In genomic region chr9:31538458-31539210, GRCm38 (mm10) we compare ENCODE assay signal across 19 mouse cellular contexts.
A peak's percentile ranks its signal among the peaks of the same experiment; 100 is the strongest.
DNase-seq lines count a peak whose midpoint lies in the region; ATAC-seq lines count a peak whose summit lies in the region.
"Had no signal": no experiment of that assay in that cellular context is flagged by ENCODE, and none has a peak within 500 bp of the region (broad histone marks: within the 10 kb centered on the region; RNA-seq: fewer than 3 reads in every experiment).

No protein-coding gene starts in this region.

- DNase-seq in kidney, adult 11 months: peak; percentile 73
- no peak for DNase-seq in midbrain, embryonic 11.5 days (ENCODE audit: low spot score, missing footprints)
- DNase-seq in adrenal gland, postnatal 25 days: no peak
- DNase-seq: adrenal gland, adult 2 months; cerebellum, adult 11-12 months; heart, adult 11 months; layer of hippocampus, adult 9-11 months; lung, postnatal 10 days; thymus, postnatal 4 days had no signal

- H3K36me3 ChIP-seq in kidney, embryonic 15.5 days: no peaks in the 10 kb centered on the region
- H3K36me3 ChIP-seq in kidney, embryonic 16.5 days (ENCODE audit: insufficient read depth, low read length): no peaks in the 10 kb centered on the region
- no peaks in the 10 kb centered on the region for H3K36me3 ChIP-seq in liver, embryonic 12.5 days
- no peaks in the 10 kb centered on the region for H3K36me3 ChIP-seq in stomach, embryonic 15.5 days
- no peaks in the 10 kb centered on the region for H3K36me3 ChIP-seq in midbrain, embryonic 11.5 days (ENCODE audit: control insufficient read depth, insufficient read depth, low read length)
- no peaks in the 10 kb centered on the region for H3K36me3 ChIP-seq in hindbrain, embryonic 13.5 days
- H3K36me3 ChIP-seq: embryonic facial prominence, embryonic 10.5 days; forebrain, embryonic 15.5 days; limb, embryonic 12.5 days had no signal

- no peaks in the 10 kb centered on the region for H3K9me3 ChIP-seq in kidney, embryonic 15.5 days (replicated peaks)
- no peaks in the 10 kb centered on the region for H3K9me3 ChIP-seq in kidney, embryonic 16.5 days (ENCODE audit: low read length)
- no peaks in the 10 kb centered on the region for H3K9me3 ChIP-seq in liver, embryonic 12.5 days (replicated peaks)
- H3K9me3 ChIP-seq in stomach, embryonic 15.5 days: no peaks in the 10 kb centered on the region
- no peaks in the 10 kb centered on the region for H3K9me3 ChIP-seq in midbrain, embryonic 11.5 days (ENCODE audit: control insufficient read depth, low read length)
- no peaks in the 10 kb centered on the region for H3K9me3 ChIP-seq in hindbrain, embryonic 13.5 days
- H3K9me3 ChIP-seq: embryonic facial prominence, embryonic 10.5 days; forebrain, embryonic 15.5 days; limb, embryonic 12.5 days; megakaryocyte, embryonic 14.5 days had no signal

- WGBS in kidney, embryonic 15.5 days: 70% methylated on average over 11 of the region's 11 CpGs
- 76% methylated on average over 11 of the region's 11 CpGs for WGBS in kidney, embryonic 16.5 days
- 58% methylated on average over 11 of the region's 11 CpGs for WGBS in liver, embryonic 12.5 days (ENCODE audit: insufficient replicate concordance)
- WGBS in stomach, embryonic 15.5 days: 68% methylated on average over 11 of the region's 11 CpGs
- WGBS in midbrain, embryonic 11.5 days: 83% methylated on average over 11 of the region's 11 CpGs
- 85% methylated on average over 11 of the region's 11 CpGs for WGBS in hindbrain, embryonic 13.5 days

- H3K27ac ChIP-seq in kidney, embryonic 15.5 days: no peak overlapping the region
- no peak overlapping the region for H3K27ac ChIP-seq in kidney, embryonic 16.5 days (ENCODE audit: low read length)
- H3K27ac ChIP-seq in liver, embryonic 12.5 days: no peak overlapping the region
- H3K27ac ChIP-seq in stomach, embryonic 15.5 days: peak overlapping the region; percentile 59; the same call in 1 of the 2 replicates
- no peak overlapping the region for H3K27ac ChIP-seq in midbrain, embryonic 11.5 days (ENCODE audit: low read depth, low read length)
- H3K27ac ChIP-seq in hindbrain, embryonic 13.5 days: no peak overlapping the region
- H3K27ac ChIP-seq: embryonic facial prominence, embryonic 10.5 days; forebrain, embryonic 15.5 days; limb, embryonic 12.5 days had no signal

- H3K9ac ChIP-seq in kidney, embryonic 15.5 days: no peak overlapping the region
- H3K9ac ChIP-seq in kidney, embryonic 16.5 days (replicated peaks; ENCODE audit: low read length): no peak overlapping the region
- no peak overlapping the region for H3K9ac ChIP-seq in liver, embryonic 12.5 days
- H3K9ac ChIP-seq in stomach, embryonic 15.5 days: no peak overlapping the region
- no peak overlapping the region for H3K9ac ChIP-seq in midbrain, embryonic 11.5 days (ENCODE audit: low read length)
- H3K9ac ChIP-seq in hindbrain, embryonic 13.5 days: no peak overlapping the region
- H3K9ac ChIP-seq: forebrain, embryonic 15.5 days; limb, embryonic 12.5 days had no signal

- no peaks in the 10 kb centered on the region for H3K27me3 ChIP-seq in kidney, embryonic 15.5 days
- no peaks in the 10 kb centered on the region for H3K27me3 ChIP-seq in kidney, embryonic 16.5 days (ENCODE audit: insufficient read depth, low read length)
- no peaks in the 10 kb centered on the region for H3K27me3 ChIP-seq in liver, embryonic 12.5 days (replicated peaks)
- no peaks in the 10 kb centered on the region for H3K27me3 ChIP-seq in stomach, embryonic 15.5 days (replicated peaks)
- no peaks in the 10 kb centered on the region for H3K27me3 ChIP-seq in midbrain, embryonic 11.5 days (ENCODE audit: control insufficient read depth, insufficient read depth, low read length)
- H3K27me3 ChIP-seq in hindbrain, embryonic 13.5 days: no peaks in the 10 kb centered on the region
- H3K27me3 ChIP-seq: CH12.LX; forebrain, embryonic 15.5 days; limb, embryonic 12.5 days; megakaryocyte, embryonic 14.5 days had no signal

- no peak overlapping the region for H3K4me3 ChIP-seq in kidney, embryonic 15.5 days (replicated peaks)
- H3K4me3 ChIP-seq in kidney, embryonic 16.5 days (ENCODE audit: low read length): no peak overlapping the region
- H3K4me3 ChIP-seq in liver, embryonic 12.5 days: no peak overlapping the region
- H3K4me3 ChIP-seq in stomach, embryonic 15.5 days (replicated peaks): no peak overlapping the region
- no peak overlapping the region for H3K4me3 ChIP-seq in midbrain, embryonic 11.5 days (ENCODE audit: low read depth, low read length)
- H3K4me3 ChIP-seq in hindbrain, embryonic 13.5 days: no peak overlapping the region
- H3K4me3 ChIP-seq: embryonic facial prominence, embryonic 10.5 days; forebrain, embryonic 15.5 days; limb, embryonic 12.5 days; megakaryocyte, embryonic 14.5 days had no signal

- peaks cover 6% of the 10 kb centered on the region; the same call in 1 of the 2 replicates for H3K4me1 ChIP-seq in kidney, embryonic 15.5 days
- no peaks in the 10 kb centered on the region for H3K4me1 ChIP-seq in kidney, embryonic 16.5 days (ENCODE audit: insufficient read depth, low read length)
- H3K4me1 ChIP-seq in liver, embryonic 12.5 days: no peaks in the 10 kb centered on the region
- no peaks in the 10 kb centered on the region for H3K4me1 ChIP-seq in stomach, embryonic 15.5 days
- H3K4me1 ChIP-seq in midbrain, embryonic 11.5 days (ENCODE audit: control insufficient read depth, insufficient read depth, low read length): no peaks in the 10 kb centered on the region
- no peaks in the 10 kb centered on the region for H3K4me1 ChIP-seq in hindbrain, embryonic 13.5 days (replicated peaks)
- H3K4me1 ChIP-seq: embryonic facial prominence, embryonic 10.5 days; forebrain, embryonic 15.5 days; limb, embryonic 12.5 days; megakaryocyte, embryonic 14.5 days had no signal

- H3K4me2 ChIP-seq in kidney, embryonic 15.5 days: no peak overlapping the region
- H3K4me2 ChIP-seq in kidney, embryonic 16.5 days (replicated peaks; ENCODE audit: low read depth, low read length): no peak overlapping the region
- H3K4me2 ChIP-seq in liver, embryonic 12.5 days: no peak overlapping the region
- H3K4me2 ChIP-seq in stomach, embryonic 15.5 days: no peak overlapping the region
- no peak overlapping the region for H3K4me2 ChIP-seq in midbrain, embryonic 11.5 days
- no peak overlapping the region for H3K4me2 ChIP-seq in hindbrain, embryonic 13.5 days
- H3K4me2 ChIP-seq: forebrain, embryonic 15.5 days; limb, embryonic 12.5 days had no signal

- ATAC-seq in kidney, embryonic 15.5 days (replicated peaks; ENCODE audit: low FRiP score): no peak
- peak; percentile 35; the same call in 1 of the 2 replicates for ATAC-seq in kidney, embryonic 16.5 days (ENCODE audit: low FRiP score, low TSS enrichment)
- ATAC-seq in liver, embryonic 12.5 days: peak; percentile 75
- peak; percentile 90 for ATAC-seq in stomach, embryonic 15.5 days (ENCODE audit: insufficient read depth, low FRiP score, low read depth)
- no peak for ATAC-seq in midbrain, embryonic 11.5 days (ENCODE audit: low FRiP score)
- no peak for ATAC-seq in hindbrain, embryonic 13.5 days (ENCODE audit: low FRiP score)
- ATAC-seq: forebrain, embryonic 15.5 days had no signal

Comparison
In these comparisons a context has a peak if more than half of its experiments do, and no peak if none do; other contexts are left out.
1. ATAC-seq: peak in kidney, embryonic 16.5 days (single experiment), liver, embryonic 12.5 days (single experiment) and stomach, embryonic 15.5 days (single experiment); none in kidney, embryonic 15.5 days (single experiment), midbrain, embryonic 11.5 days (single experiment) and hindbrain, embryonic 13.5 days (single experiment).